Mouse (Mus musculus) lung, embryonic 16.5 days (tissue): ENCODE data around the gene Tlr5. TPM values are rescaled to one million over a fixed set of nuclear protein-coding genes. Genes with fewer than 3 reads are reported as not detected.

Source experiments
- ATAC-seq: fragments of 200-750 bp; cut with Nextera tagmentation; 2 replicates; pipeline ENCODE4 v1.8.0; 2017; ENCODE audit warnings: low read depth, mild to moderate bottlenecking, moderate library complexity
- H3K27ac ChIP-seq: fragments of 300-500 bp; sonication (generic); 2 replicates; pipeline ENCODE4 v1.5.1; 2014; ENCODE audit warnings: mild to moderate bottlenecking, control low read depth, low read length
- H3K27me3 ChIP-seq: fragments of 300-500 bp; sonication (generic); 2 replicates; pipeline ENCODE4 v1.6.1; 2014; ENCODE audit warnings: low read depth, low read length, mixed read lengths; ENCODE audit not compliant: control insufficient read depth, insufficient read depth
- H3K36me3 ChIP-seq: fragments of 300-500 bp; sonication (generic); 2 replicates; pipeline ENCODE4 v1.6.1; 2014; ENCODE audit warnings: low read length; ENCODE audit not compliant: control insufficient read depth, insufficient read depth
- H3K4me1 ChIP-seq: fragments of 300-500 bp; sonication (generic); replicated peaks from 2 replicates; pipeline ENCODE4 v1.6.1; 2014; ENCODE audit warnings: low read length, mixed read lengths; ENCODE audit not compliant: control insufficient read depth, insufficient read depth
- H3K4me2 ChIP-seq: fragments of 300-500 bp; sonication (generic); 2 replicates; pipeline ENCODE4 v1.6.1; 2014; ENCODE audit warnings: low read depth, low read length, control low read depth
- H3K4me3 ChIP-seq: fragments of 300-500 bp; sonication (generic); 2 replicates; pipeline ENCODE4 v1.5.1; 2014; ENCODE audit warnings: mild to moderate bottlenecking, low read length, control low read depth
- H3K9ac ChIP-seq: fragments of 300-500 bp; sonication (generic); 2 replicates; pipeline ENCODE4 v1.6.1; 2014; ENCODE audit warnings: low read length, control low read depth
- H3K9me3 ChIP-seq: fragments of 300-500 bp; sonication (generic); 2 replicates; pipeline ENCODE4 v1.6.1; 2016; ENCODE audit warnings: low read length; ENCODE audit not compliant: control insufficient read depth
- WGBS: fragments of 180-500 bp; shearing (Covaris S2); extraction: QIAGEN DNeasy Blood & Tissue Kit; methylation state at CpG from one replicate; pipeline ENCODE4 v1.1.7; 2014; 5-methylcytosine and 5-hydroxymethylcytosine counted together
- polyA plus RNA-seq: library from polyadenylated mRNA; unstranded; fragments of >200 nt; fragmentation: Nextera tagmentation; extraction: Ambion mirVana; gene quantifications from 2 replicates; pipeline ENCODE4 v1.2.1, GENCODE M21; 2015

The Tlr5 gene
- polyA plus RNA-seq, 1 experiment from 2014 or later, result 1.3 TPM

- Histone ChIP-seq H3K9me3 (no peaks in the 10 kb centered on the region), H3K4me2 (no peak overlapping the region), H3K27me3 (no peaks in the 10 kb centered on the region), H3K4me1 (no peaks in the 10 kb centered on the region), H3K36me3 (no peaks in the 10 kb centered on the region), H3K4me3 (no peak overlapping the region), H3K27ac (no peak overlapping the region), H3K9ac (no peak overlapping the region)
- no peak for ATAC-seq
- WGBS, result 48% methylated on average over 8 of the region's 8 CpGs
Observed at GRCm38 (mm10) chr1:182918718-182919346, 35.8 kb upstream of the Tlr5 start.

DNA sequence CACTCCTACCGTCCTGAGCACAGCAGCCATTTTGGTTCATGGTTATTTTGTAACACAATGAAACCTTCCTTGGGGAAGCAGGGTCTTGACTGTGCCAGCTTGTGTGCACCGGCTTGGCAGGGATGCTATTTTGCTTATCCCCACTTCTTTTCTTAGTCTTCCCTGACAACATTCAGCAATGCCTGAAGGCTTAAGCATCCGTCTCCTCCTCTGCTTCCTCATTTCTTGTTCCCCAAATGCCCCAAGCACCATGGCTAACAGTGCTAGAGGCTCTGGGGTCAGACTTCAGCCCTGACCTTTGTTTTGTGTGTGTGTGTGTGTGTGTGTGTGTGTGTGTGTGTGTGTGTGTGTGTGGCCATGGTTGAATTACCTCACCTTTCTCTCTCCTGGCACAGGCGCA, 31.8 kb upstream of the Tlr5 start:
- no peak overlapping the region for H3K9ac ChIP-seq
- H3K4me2 ChIP-seq, result no peak overlapping the region
- ATAC-seq, result no peak
- no peak overlapping the region for H3K4me3 ChIP-seq
- no peaks in the 10 kb centered on the region for H3K4me1 ChIP-seq
- no peaks in the 10 kb centered on the region for H3K36me3 ChIP-seq
- no peak overlapping the region for H3K27ac ChIP-seq
- H3K27me3 ChIP-seq, result no peaks in the 10 kb centered on the region
- 79% methylated on average over 4 of the region's 4 CpGs for WGBS
- H3K9me3 ChIP-seq, result no peaks in the 10 kb centered on the region

DNA sequence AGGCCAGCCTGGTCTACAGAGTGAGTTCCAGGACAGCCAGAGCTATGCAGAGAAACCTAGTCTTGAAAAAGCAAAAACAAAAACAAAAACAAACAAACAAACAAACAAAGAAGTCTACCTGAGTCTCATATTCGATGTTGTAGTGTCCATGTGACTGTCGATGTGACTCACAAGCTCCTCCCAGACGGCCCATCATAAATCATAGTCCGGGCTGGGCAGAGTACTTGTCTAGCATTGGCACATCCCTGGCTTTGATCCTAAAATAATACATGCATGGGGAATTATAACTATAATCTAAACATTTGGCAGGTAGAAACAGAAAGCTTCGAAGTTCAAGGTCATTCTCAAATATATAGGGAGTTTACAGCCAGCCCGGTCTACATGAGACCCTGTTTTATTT, 28.1 kb upstream of the Tlr5 start:
- 79% methylated on average over 6 of the region's 6 CpGs for WGBS

DNA sequence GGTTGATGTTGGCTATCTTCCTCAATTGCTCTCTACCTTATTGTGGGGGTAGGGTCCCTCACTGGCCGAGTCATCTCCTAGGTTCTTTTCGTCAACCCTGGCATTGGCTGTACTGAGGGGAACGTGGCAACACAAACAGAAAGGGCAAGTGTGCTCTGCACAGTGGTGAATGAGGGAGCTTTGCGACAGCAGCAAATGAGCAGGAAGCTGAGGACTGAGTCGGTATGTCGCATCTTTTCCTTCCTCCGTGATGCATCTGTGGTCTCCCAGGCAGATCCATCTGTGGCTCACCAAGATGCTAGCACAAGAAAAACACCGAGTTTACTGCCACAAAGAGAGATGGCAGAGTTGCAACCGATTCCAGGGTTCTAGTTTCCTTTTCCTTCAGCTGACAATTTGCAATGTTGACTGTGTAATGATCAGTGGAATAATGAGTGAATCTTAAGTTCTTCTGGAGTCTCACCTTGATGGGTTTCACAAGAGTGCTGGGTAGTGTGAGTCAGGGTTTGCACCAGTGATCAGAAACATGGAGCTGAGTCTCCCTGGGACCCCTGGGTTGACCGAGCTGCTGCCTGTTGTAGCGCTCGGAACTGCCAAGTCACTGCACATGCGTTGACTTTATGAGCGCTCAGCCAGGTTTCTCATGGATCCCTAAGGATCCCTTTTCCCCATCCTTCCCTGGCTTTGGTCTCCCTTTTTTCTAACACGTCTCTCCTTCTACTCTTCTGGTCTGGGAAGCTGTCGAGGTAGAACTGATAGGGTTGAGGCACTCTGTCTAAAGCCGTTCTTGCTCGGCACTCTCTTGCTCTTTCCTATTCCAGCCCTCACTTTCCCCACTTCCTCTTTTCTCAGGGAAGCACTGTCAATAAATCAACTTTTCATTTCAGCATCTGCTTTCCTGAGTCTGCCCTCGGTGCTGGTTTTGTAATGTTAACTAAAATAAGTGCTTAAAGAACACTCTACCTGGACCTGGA, 26.4 kb upstream of the Tlr5 start:
- no peaks in the 10 kb centered on the region for H3K36me3 ChIP-seq
- no peak for ATAC-seq
- no peak overlapping the region for H3K9ac ChIP-seq
- no peak overlapping the region for H3K27ac ChIP-seq
- H3K4me3 ChIP-seq, result no peak overlapping the region
- H3K4me1 ChIP-seq, result no peaks in the 10 kb centered on the region
- H3K4me2 ChIP-seq, result no peak overlapping the region
- 66% methylated on average over 19 of the region's 19 CpGs for WGBS
- no peaks in the 10 kb centered on the region for H3K9me3 ChIP-seq
- H3K27me3 ChIP-seq, result no peaks in the 10 kb centered on the region

More for the DNA sequence above, 28.1 kb upstream of the Tlr5 start:
- ATAC-seq, result no peak
- H3K27ac ChIP-seq, result no peak overlapping the region
- H3K4me3 ChIP-seq, result no peak overlapping the region
- no peaks in the 10 kb centered on the region for H3K9me3 ChIP-seq
- H3K4me1 ChIP-seq, result no peaks in the 10 kb centered on the region
- H3K36me3 ChIP-seq, result no peaks in the 10 kb centered on the region
- H3K27me3 ChIP-seq, result no peaks in the 10 kb centered on the region
- no peak overlapping the region for H3K4me2 ChIP-seq
- no peak overlapping the region for H3K9ac ChIP-seq

- no peak for ATAC-seq
- no peak overlapping the region for H3K4me3 ChIP-seq
Observed at GRCm38 (mm10) chr1:182935469-182935868, 19.1 kb upstream of the Tlr5 start.

DNA sequence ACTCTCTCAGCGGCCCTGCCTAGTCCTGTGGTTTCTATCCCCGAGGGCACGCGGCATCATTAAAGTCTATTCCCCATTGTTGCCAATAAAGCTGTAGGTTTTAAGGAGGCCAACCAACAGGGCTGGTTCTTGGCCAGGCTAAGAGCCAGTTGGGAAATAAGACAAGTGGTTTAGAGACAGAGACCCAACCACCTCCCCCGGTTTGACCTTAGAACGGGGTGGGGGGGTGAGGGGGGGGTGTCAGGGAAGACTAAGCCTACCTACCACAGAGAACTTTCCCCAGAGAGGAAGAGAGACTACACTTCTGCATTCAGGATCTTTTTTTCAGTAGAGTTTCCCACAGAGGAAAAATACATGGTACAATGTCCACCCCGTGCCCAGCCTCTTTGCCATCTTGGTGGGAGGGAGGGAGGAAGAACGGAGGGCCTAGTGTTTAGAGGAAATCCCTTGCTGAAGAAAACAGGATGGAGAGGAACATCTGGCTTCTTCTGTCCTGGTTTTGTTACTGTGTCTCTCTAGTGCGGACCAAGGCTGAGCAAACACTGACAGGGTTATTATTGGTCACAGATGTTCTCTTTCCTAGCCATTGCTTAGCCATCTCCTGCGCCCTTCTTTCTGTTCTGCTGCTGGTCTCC, 17.0 kb upstream of the Tlr5 start:
- Histone ChIP-seq H3K4me3 (no peak overlapping the region), H3K27ac (no peak overlapping the region), H3K4me1 (no peaks in the 10 kb centered on the region), H3K4me2 (no peak overlapping the region), H3K9me3 (no peaks in the 10 kb centered on the region), H3K9ac (no peak overlapping the region), H3K36me3 (no peaks in the 10 kb centered on the region), H3K27me3 (no peaks in the 10 kb centered on the region)
- ATAC-seq, result no peak
- WGBS, result 75% methylated on average over 10 of the region's 10 CpGs

More at GRCm38 (mm10) chr1:182935469-182935868, 19.1 kb upstream of the Tlr5 start:
- H3K4me1 ChIP-seq, result no peaks in the 10 kb centered on the region
- H3K4me2 ChIP-seq, result no peak overlapping the region
- H3K27ac ChIP-seq, result no peak overlapping the region
- H3K9me3 ChIP-seq, result no peaks in the 10 kb centered on the region
- no peaks in the 10 kb centered on the region for H3K27me3 ChIP-seq
- no peak overlapping the region for H3K9ac ChIP-seq
- 51% methylated on average over 5 of the region's 6 CpGs for WGBS
- H3K36me3 ChIP-seq, result no peaks in the 10 kb centered on the region

DNA sequence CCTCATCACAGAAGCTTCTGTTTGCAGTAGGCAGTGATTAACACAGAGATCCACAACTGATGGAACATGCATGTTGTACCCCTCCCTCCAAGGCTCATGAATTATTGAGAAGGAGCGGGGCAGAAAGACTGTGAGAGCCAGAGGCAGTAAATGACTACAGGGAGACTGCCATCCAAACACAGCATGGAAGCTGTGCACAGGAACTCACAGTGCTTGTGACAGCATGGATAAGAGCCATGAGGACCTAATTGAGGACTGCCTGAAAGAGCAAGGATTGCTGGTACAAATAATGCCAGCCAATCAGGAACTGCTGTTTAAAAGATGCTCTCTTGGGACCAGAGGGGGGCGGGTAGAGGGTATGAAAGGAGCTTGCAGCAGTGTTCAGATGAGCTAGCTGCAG, 12.7 kb upstream of the Tlr5 start:
- Histone ChIP-seq H3K4me2 (no peak overlapping the region), H3K9ac (no peak overlapping the region), H3K4me1 (no peaks in the 10 kb centered on the region), H3K36me3 (no peaks in the 10 kb centered on the region), H3K4me3 (no peak overlapping the region), H3K27ac (no peak overlapping the region), H3K27me3 (no peaks in the 10 kb centered on the region), H3K9me3 (no peaks in the 10 kb centered on the region)
- ATAC-seq, result no peak
- WGBS, result 77% methylated on average over 2 of the region's 2 CpGs

GRCm38 (mm10) chr1:182943911-182944310, 10.7 kb upstream of the Tlr5 start:
- no peak overlapping the region for H3K27ac ChIP-seq
- H3K27me3 ChIP-seq, result no peaks in the 10 kb centered on the region
- H3K4me1 ChIP-seq, result no peaks in the 10 kb centered on the region
- no peak overlapping the region for H3K4me2 ChIP-seq
- H3K9me3 ChIP-seq, result no peaks in the 10 kb centered on the region
- H3K4me3 ChIP-seq, result no peak overlapping the region
- ATAC-seq, result no peak
- H3K9ac ChIP-seq, result no peak overlapping the region
- 77% methylated on average over 3 of the region's 3 CpGs for WGBS
- H3K36me3 ChIP-seq, result no peaks in the 10 kb centered on the region

- Histone ChIP-seq H3K27me3 (no peaks in the 10 kb centered on the region), H3K4me2 (no peak overlapping the region), H3K4me1 (no peaks in the 10 kb centered on the region), H3K9ac (no peak overlapping the region), H3K4me3 (no peak overlapping the region), H3K36me3 (no peaks in the 10 kb centered on the region), H3K9me3 (no peaks in the 10 kb centered on the region), H3K27ac (no peak overlapping the region)
- 63% methylated on average over 5 of the region's 5 CpGs for whole genome bisulfite sequencing
- ATAC-seq, result no peak
Observed at GRCm38 (mm10) chr1:182944638-182945037, 9.9 kb upstream of the Tlr5 start.
